Mouse (Mus musculus): ENCODE results near the gene Tns3.
A peak's percentile ranks its signal among the peaks of the same experiment; 100 is the strongest.

The Tns3 gene

DNA sequence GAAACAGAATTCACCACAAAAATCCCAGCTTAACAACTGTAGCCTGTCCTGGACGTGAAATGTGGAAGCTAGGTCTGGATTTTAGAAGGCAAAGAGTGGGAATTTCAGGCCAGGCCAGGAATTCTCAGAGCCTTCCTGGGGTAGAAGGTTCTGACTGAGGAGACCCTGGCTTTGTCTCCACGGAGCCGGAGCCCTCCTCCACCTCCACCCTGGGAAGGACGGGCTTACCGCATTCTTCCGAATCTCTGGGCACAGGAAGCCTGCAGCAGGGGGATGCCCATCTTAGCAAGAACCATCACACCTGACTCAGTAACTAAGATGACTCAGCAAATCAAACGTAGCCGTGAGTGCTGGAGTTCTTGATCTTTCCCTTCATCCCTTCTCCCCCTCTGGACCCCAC, 231.4 kb downstream of the Tns3 start:
- no peak for DNase-seq

DNA sequence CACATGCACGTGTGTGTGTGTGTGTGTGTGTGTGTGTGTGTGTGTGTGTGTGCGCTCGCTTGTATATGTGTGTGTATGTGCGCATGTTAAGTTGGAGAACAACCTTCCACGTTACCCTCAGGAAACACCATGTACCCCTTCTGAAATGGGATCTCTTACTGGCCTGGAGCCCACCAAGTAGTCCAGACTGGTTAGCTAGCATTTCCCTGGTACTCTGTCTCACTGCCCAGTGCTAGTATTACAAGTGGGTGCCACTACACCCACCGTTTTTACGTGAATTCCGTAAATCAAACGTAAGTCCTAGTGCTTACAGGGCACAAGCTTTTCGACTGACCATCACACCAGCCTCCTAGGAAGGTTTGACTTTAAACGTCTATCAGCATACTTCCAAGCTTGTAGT, 236.7 kb downstream of the Tns3 start:
- no peak for DNase-seq

DNA sequence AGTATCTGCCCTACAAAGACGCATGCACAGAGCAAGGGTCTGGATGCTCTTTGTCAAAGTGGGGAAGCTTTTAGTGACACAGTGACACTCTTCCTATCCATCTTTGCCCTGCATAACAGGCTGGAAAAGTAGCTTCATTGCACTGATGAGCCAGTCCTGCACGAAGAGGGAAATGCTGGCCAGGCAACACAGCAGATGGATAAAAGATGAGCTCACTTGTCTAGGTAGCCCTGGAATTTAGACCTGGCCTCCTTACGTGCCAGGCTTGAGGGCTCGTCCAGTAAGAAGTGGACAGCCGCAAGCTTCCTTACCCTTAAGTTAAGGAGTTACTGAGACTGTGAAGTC, 239.1 kb downstream of the Tns3 start:
- DNase-seq, result no peak

DNA sequence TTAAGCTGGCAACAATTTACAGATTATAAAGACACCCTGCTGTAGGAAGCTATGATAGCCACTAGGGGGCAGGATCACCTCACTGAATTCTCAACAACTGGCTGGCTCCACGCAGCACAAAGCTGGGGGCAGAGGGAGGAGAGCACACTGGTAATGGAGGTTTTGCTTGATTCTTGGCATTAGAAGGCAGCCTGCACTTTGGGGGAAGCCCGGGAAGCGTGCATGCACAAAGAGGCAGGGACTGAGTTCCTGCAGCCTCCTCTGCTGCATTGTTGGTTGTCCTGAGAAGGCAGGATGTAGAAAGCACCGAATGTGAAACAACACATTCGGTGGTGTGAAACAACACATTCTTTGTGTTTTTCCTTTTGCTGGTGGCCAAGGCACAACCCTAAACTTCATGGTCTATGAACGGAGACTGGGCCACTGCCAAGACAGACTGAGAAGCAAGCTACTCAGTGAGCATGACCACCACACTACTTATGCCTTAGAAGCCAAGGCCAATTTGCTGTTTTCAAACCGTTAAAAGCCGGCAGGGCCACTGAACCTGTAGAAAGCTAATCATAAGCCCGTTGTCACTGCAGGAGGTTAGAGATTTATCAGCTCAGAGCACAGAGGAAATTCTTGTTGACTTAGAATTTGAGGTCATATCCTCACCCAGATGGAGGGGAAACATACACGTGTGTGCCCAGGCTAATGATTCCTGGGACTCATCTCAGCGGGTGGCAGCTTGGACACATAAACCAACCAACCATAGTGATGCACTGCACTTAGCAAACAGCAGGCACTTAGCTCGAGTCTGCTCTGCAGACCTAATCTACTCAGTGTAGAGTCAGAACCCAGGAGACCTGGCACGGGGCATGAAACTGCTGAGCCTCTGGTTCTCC, 239.8 kb downstream of the Tns3 start:
- peak in 1 of 2 experiments; percentile 30 for DNase-seq

DNA sequence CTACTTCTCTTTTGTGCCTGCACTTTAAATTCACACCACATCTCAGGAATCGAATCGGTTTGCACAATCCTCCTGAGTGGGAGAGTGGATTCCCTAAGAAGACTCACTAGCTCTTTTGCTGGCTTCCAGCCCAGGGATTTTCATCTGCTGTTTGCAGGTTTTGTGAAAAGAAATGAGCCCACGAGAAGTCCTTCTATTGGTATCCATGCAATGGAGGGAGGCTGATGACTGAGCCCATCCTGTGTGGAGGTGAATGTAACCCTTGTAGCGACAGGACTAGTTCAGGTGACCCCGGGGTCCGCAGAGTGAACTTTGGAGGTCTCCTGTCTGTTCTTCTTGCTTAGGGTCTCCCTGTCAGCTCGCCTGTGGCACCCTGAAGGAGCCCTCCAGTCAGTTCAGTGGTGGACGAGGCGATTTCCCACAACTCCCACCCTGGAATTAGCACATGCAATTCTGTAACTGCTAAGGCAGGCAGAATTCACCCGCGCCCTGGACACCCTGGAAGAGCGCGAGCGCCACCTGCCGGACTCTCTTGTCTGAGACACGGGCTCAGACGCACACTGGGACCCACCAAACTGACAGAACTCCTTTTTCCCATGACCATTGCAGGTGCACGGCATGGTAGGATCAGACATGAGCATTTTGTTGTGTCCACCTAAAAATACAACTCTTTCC, 259.0 kb downstream of the Tns3 start:
- DNase-seq, result no peak

DNA sequence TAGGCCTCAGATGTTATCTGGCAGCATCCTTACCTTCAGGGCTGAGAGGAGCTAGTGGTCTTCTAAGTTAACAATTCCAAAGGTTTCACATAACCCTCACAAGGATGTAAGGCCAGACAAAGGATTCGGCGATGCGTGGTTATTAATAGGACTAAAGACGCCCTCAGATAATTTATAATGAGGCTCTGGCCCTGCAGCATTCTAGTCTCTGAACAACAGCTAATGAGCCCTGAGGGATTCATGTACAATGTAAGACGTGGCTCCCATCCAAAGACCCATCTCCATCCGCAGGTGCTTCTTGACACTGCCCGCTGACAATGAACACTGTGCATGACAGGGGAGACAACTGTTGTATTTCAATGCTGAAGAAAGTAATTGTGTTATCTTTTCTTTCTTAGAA, 263.0 kb downstream of the Tns3 start:
- DNase-seq, result no peak

DNA sequence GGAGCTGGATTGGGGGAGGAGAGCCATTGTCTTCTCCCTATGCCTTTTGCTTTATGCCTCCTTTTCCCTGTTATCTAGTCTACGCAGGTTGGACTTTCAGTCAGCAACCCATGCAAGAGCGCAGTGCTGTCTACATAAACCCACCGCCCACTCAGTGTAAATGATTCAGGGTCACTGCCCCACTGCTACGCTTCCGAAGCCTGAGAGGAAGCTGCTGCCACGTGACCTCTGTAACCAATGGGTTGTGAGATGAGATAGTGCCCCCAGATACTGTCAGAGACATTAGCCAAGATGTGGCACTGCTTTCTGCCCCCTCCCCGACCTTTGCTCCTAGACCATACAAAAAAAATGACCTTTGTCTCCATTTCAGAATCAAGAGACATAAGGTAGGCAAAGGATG, 268.0 kb downstream of the Tns3 start:
- no peak for DNase-seq

DNA sequence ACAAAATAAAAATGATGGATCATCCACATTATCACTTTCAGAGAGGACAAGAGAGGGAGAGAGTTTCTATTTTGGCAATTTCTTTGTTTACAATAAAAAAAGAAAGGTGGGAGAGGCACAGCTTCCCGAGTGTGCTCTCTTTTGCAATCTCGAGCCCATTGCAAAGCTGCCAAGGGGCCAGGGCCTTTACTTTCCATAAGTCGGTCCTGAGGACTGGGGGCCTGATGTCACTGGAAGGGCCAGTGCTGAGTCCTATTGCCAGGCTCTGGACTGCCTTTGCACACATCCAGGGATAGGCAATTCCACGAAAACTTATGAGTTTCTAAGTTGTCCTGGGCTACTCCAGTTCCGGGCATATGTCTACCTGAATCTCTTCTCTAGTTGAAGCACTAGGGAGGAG, 272.8 kb downstream of the Tns3 start:
- DNase-seq, result no peak

DNA sequence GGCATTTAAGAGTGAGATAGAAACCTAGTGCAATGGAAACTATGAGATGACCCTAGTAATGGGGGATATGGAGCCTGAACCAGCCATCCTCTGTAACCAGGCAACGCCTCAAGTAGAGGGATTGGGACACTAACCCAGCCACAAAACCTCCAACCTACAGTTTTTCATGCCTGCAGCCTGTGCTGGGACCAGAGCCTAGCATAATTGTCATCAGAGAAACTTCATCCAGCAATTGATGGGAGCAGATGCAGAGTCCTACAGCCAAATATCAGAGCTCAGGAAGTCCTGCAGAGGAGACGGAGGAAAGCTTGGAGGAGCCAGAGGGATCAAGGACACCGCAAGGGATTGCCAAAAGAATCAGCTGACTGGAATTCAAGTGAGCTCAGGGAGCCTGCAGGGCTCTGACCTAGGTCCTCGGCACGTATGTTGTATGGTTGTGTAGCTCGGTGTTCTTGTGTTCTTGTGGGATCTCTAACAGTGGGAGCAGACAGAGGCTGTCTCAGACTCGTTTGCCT, 278.4 kb downstream of the Tns3 start:
- DNase-seq, result no peak
